Mouse (Mus musculus): ENCODE results near the gene Ptger4.
"Not testable (repeated sequence)": the region's sequence is repeated elsewhere in the genome, so short reads cannot be mapped to it uniquely, and the experiment has no call there.

Ptger4 gene

GRCm38 (mm10) chr15:5238073-5238472 lies 5.9 kb downstream of the Ptger4 start:
- DNase-seq (ENCODE audit: low read depth, low spot score) = no peak

GRCm38 (mm10) chr15:5237012-5237660 lies 6.9 kb downstream of the Ptger4 start:
- DNase-seq (ENCODE audit: low read depth, low spot score) = peak; percentile 80

DNA sequence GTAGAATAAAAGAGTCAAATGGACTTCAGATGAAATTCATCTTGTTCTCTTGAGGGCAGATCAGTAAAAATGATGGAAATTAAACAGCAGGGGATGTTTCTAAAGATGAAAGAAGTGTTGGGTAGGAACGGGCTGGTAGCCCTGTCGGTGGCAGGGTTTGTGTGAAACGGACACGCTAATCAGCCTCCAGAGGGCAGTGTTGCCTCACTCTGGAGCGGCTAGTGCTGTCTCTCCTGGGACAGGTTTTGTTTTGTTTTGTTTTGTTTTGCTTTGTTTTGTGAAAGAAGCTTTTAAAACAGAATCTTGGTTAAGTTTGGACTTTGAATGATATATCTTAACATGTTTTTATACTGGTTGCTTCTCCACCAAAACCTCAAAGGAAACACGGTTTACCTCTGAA lies 7.4 kb downstream of the Ptger4 start:
- peak; percentile 87 for DNase-seq (ENCODE audit: low read depth, low spot score)

DNA sequence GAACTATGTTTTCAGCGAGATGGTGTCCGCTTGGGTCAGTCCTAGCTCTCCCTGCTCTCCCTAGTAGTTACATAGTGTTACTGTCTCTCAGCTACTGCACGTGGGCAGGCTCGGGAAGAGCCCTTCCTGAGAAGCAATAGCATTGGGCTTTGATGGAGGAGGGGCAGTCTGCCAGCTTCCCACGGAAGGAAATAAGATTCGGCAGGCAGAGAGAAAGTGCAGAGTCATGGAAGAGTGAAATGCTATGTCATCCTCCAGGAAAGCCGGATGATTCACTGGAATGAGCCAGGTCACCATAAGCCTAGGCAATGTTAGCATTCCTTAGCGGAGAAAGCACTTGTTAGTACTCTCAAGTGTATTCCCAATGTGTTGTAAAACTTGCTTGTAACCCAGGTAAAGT lies 8.5 kb downstream of the Ptger4 start:
- DNase-seq (ENCODE audit: low read depth, low spot score) = no peak

DNA sequence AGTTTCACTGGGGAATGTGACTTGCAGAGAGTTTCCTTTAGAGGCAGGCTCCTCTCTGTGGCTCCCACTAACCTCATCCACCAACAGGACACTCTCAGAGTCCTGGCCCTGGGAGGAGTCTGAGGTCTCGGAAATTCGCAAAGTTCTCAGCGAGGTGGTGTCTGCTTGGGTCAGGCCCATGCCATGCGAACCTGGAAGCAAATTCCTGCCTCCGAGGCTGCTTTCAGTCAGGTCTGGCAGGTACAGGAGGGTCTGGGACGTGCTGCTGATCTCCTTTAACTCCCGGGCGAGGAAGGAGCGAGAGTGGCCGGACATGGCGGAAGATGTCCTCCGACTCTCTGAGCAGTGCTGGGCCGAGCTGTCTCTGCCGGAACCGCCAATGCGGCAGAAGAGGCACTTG lies 9.3 kb downstream of the Ptger4 start:
- no peak for DNase-seq (ENCODE audit: low read depth, low spot score)

GRCm38 (mm10) chr15:5230746-5231145 lies 13.2 kb downstream of the Ptger4 start:
- DNase-seq (ENCODE audit: low read depth, low spot score) = not testable (repeated sequence)

GRCm38 (mm10) chr15:5220491-5220890 lies 23.5 kb downstream of the Ptger4 start:
- DNase-seq (ENCODE audit: low read depth, low spot score) = no peak

DNA sequence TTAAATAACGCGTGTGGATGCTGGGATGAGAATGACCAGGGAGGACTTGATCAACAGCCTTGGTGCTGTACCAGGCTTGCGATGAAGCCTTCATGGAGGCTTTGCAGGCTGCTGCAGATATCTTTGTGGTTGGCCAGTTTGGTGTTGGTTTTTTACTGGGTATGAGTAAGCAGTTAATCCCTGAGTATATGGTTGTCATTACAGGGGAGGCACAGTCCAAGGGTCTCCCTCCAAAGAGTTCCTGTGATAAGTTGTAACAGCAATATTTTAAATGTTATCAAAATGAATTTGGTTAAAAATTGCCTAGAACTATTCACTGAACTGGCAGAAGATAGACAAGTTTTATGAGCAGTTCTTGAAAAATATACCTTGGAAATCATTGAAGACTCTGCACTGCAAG lies 34.9 kb downstream of the Ptger4 start:
- no peak for DNase-seq (ENCODE audit: low read depth, low spot score)

DNA sequence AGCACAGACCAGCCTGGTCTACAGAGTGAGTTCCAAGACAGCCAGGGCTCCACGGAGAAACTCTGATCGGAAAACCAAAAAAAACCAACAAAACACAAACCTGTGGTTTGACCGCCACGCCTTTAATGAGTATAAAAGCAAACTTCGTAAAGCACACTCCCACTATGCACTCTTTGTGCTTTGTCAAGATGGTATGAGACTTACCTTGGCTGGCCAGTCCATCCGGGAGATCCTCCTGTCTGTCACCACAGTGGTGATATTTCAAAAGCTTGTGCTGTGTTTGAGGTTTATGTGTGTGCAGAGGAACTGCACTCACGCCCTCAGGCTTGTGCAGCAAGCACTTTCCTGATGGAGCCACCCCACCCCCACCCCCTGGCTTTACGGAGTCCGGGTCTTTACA lies 38.8 kb downstream of the Ptger4 start:
- no peak for DNase-seq (ENCODE audit: low read depth, low spot score)

DNA sequence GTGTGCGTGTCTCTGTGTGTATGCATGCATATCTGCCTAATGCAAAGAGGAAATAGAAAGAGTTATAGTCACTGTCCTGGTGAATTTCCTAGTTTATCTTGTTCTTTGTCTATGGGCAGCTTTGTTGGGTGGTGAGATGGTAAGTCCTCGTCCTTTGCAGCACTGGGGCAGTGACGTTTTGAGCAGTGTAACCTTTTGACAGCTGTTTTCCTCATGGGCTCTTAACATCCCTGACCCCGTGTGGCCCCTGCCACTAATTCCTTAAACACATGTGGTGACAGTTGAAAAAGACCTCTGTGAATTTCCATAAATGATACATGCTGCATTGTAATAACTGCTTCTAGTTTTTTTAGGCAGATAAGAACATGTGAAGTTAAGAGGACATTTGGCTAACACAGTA lies 47.3 kb downstream of the Ptger4 start:
- no peak for DNase-seq (ENCODE audit: low read depth, low spot score)

- DNase-seq (ENCODE audit: low read depth, low spot score) = no peak
These were observed 47.9 kb downstream of the Ptger4 start for GRCm38 (mm10) chr15:5195987-5196514.

DNA sequence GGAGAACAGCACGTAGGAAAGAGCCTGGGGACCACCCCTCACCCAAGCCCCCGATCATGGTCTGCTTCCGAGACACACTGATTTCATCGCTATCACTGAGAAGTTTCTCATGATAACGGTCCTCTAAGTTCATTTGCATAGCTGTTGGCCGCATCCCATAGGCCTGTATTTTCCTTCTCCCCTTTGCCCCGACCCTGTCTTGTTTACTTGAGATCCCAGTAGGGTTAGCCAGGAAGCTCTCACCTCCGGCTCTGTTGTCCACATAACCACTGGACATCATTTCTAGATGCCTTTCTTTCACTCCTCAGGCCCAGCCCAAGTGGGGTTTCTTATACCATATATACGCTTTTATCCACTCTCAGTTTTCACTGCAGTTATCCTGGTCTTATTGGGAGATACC lies 49.1 kb downstream of the Ptger4 start:
- no peak for DNase-seq (ENCODE audit: low read depth, low spot score)

DNA sequence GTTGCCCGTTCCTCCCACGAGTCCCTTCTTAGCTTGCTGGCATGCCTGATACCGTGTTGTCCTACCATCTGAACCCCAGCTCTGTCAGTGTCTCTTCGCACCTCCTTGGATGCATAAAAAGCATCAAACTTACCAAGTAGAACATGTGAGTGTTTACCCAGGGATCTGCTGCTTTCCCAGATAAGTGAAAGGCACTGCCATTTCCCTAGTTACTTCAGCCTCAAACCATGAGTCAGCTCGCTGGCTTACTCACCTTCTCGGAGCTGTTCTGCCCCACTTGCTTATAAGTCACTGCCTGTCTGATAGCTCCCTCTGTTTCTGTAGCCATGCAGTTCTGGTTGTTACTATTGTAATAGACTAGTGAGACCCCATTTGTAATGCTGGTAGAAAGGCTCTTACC lies 49.5 kb downstream of the Ptger4 start:
- no peak for DNase-seq (ENCODE audit: low read depth, low spot score)

DNA sequence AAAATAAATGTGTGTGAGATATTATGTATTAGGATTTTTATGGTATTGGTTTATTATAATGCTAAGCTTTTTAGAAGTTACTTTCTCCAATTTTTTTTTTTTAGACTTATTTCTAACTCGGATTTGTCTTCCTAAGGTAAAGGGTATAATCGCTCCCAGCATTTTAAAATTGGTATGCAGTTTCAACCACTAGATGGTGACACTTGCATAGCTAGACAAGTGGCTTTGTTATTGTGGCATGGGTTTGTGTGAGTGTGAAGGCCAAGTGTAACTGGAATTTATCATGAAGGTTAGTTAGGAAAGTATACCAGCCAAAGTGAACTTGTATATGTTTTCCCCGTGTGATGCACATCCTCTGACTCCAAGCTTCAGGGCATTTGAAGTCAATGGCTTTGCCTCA lies 50.2 kb downstream of the Ptger4 start:
- DNase-seq (ENCODE audit: low read depth, low spot score) = peak; percentile 27

GRCm38 (mm10) chr15:5189504-5190093 lies 54.4 kb downstream of the Ptger4 start:
- DNase-seq (ENCODE audit: low read depth, low spot score) = no peak

DNA sequence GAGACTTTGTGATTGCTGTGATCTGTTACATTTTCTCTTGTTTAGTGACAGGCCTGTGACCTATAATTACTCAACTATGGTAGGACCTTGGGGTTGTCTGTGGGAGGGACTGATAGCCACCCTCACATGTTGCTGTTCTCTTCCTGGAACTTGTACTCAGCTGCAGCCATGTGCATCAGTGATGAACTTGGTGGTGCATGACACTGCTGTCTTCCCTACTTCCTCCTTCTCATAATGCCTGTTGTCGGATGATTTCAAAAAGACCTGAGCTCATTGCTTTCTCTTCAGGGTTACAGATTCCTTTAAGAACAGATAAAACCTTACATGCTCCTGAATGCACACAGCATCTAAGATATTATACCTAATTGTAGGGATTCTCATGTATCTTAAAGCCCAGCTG lies 56.0 kb downstream of the Ptger4 start:
- no peak for DNase-seq (ENCODE audit: low read depth, low spot score)

DNA sequence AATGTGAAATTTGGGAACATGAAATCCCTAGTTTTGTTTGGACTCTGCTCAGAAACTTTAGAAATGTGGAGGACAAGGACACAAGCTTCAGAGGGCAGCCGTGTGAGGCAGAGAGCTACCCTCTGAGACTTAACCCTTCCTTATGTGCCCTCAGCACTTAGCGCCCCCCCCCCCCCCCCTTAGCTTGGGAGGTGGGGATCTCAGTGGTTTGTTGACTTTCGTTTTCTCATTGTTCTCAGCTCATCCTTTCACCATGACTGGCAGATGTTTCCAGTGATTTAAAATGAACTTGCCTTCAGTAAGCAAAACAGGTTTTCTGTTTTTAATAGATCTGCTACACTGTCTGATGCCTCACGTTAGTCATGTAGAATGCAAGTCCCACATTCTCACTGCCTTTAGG lies 56.9 kb downstream of the Ptger4 start:
- peak; percentile 34 for DNase-seq (ENCODE audit: low read depth, low spot score)

GRCm38 (mm10) chr15:5186293-5186675 lies 57.7 kb downstream of the Ptger4 start:
- no peak for DNase-seq (ENCODE audit: low read depth, low spot score)

- DNase-seq (ENCODE audit: low read depth, low spot score) = peak; percentile 70
These were observed 58.4 kb downstream of the Ptger4 start, which contains the start of gene Ttc33 for GRCm38 (mm10) chr15:5185366-5186292. TSS of gene Ttc33 (plus strand) at chr15:5185525.

- peak; percentile 33 for DNase-seq (ENCODE audit: low read depth, low spot score)
These were observed 59.2 kb downstream of the Ptger4 start for GRCm38 (mm10) chr15:5184668-5185330.

GRCm38 (mm10) chr15:5173217-5173820 lies 70.7 kb downstream of the Ptger4 start:
- DNase-seq (ENCODE audit: low read depth, low spot score) = no peak
